Mouse (Mus musculus) stomach, embryonic 14.5 days (tissue): ENCODE data around the gene Foxq1. TPM values are rescaled to one million over a fixed set of nuclear protein-coding genes. Genes with fewer than 3 reads are reported as not detected.

Experiments
- ATAC-seq: fragments of 200-750 bp; cut with Nextera tagmentation; 2 replicates; pipeline ENCODE4 v1.8.0; 2017; ENCODE audit warnings: low read depth, moderate TSS enrichment; ENCODE audit not compliant: insufficient number of reproducible peaks, insufficient read depth, low FRiP score
- H3K27ac ChIP-seq: fragments of 300-500 bp; sonication (generic); 2 replicates; pipeline ENCODE4 v1.5.1; 2014; ENCODE audit warnings: mild to moderate bottlenecking, low read length, moderate library complexity, mixed read lengths
- H3K27me3 ChIP-seq: fragments of 300-500 bp; sonication (generic); 2 replicates; pipeline ENCODE4 v1.6.1; 2014; ENCODE audit warnings: low read length, control low read depth, mixed read lengths; ENCODE audit not compliant: control insufficient read depth, insufficient read depth
- H3K36me3 ChIP-seq: fragments of 300-500 bp; sonication (generic); 2 replicates; pipeline ENCODE4 v1.6.1; 2014; ENCODE audit warnings: mild to moderate bottlenecking, control low read depth, low read length, moderate library complexity, mixed read lengths; ENCODE audit not compliant: control insufficient read depth, insufficient read depth
- H3K4me1 ChIP-seq: fragments of 300-500 bp; sonication (generic); 2 replicates; pipeline ENCODE4 v1.6.1; 2014; ENCODE audit warnings: low read length, control low read depth, mixed read lengths; ENCODE audit not compliant: control insufficient read depth, insufficient read depth
- H3K4me2 ChIP-seq: fragments of 300-500 bp; sonication (generic); replicated peaks from 2 replicates; pipeline ENCODE4 v1.6.1; 2014; ENCODE audit warnings: low read depth, low read length, control low read depth
- H3K4me3 ChIP-seq: fragments of 300-500 bp; sonication (generic); 2 replicates; pipeline ENCODE4 v1.5.1; 2014; ENCODE audit warnings: low read depth, low read length, control low read depth
- H3K9ac ChIP-seq: fragments of 300-500 bp; sonication (generic); replicated peaks from 2 replicates; pipeline ENCODE4 v1.6.1; 2014; ENCODE audit warnings: low read depth, mild to moderate bottlenecking, control low read depth, low read length, moderate library complexity, mixed read lengths
- H3K9me3 ChIP-seq: fragments of 300-500 bp; sonication (generic); 2 replicates; pipeline ENCODE4 v1.6.1; 2016; ENCODE audit warnings: low read depth, low read length, control low read depth; ENCODE audit not compliant: control insufficient read depth
- WGBS: fragments of 180-500 bp; shearing (Covaris S2); extraction: QIAGEN DNeasy Blood & Tissue Kit; methylation state at CpG from one replicate; pipeline ENCODE4 v1.1.7; 2014; 5-methylcytosine and 5-hydroxymethylcytosine counted together
- polyA plus RNA-seq: library from polyadenylated mRNA; unstranded; fragments of >200 nt; fragmentation: Nextera tagmentation; extraction: Ambion mirVana; gene quantifications from 2 replicates; pipeline ENCODE4 v1.2.1, GENCODE M21; 2014

Gene Foxq1
- polyA plus RNA-seq, 1 experiment from 2014 or later, result 16.7 TPM

DNA sequence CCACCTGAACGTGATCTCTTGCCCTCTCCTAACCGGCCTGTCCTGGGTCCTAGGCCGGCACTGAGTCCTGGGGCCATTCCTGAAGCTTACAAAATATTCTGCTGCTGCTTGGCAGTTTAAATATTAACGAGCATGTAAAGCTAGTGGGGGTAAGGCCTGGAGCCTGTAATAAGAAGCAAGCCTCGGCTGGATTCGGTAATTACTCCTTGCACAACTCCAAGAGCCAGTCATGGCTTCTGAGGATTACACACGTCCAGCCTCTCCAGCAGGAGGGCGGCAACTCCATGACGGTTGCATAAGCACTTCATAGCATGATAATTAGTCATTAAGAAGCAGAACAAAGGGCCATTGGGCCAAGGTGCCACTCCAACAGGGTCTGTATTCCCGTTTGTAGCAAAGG is 22.5 kb downstream of the Foxq1 start:
- Histone ChIP-seq H3K27me3 (no peaks in the 10 kb centered on the region), H3K36me3 (no peaks in the 10 kb centered on the region), H3K27ac (peak overlapping the region; percentile 52; the same call in 1 of the 2 replicates), H3K4me1 (no peaks in the 10 kb centered on the region), H3K4me2 (no peak overlapping the region), H3K4me3 (no peak overlapping the region), H3K9ac (no peak overlapping the region), H3K9me3 (no peaks in the 10 kb centered on the region)
- peak; percentile 31; the same call in 1 of the 2 replicates for ATAC-seq
- WGBS, result 58% methylated on average over 10 of the region's 10 CpGs

DNA sequence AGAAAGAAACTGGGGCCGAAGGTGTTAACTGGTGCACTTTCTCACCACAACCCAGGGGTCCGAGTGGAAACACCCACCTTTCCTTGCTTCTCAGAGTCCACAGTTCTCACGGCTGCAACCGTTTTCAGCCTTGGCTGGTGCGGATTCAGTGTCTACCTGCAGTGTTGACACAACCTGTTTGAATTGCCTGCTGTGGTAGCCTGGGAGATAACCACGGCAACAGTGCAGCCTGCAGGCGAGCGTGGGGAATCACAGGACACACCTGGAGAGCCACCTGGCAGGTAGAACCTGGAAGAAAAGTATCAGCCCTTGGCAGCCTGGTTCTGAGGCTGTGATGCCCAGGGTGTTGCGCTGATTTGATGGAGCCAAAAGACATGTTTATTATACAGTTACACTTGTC is 23.9 kb downstream of the Foxq1 start:
- H3K9ac ChIP-seq, result no peak overlapping the region
- no peak overlapping the region for H3K27ac ChIP-seq
- no peaks in the 10 kb centered on the region for H3K9me3 ChIP-seq
- no peak overlapping the region for H3K4me3 ChIP-seq
- 53% methylated on average over 9 of the region's 9 CpGs for WGBS
- no peaks in the 10 kb centered on the region for H3K4me1 ChIP-seq
- H3K27me3 ChIP-seq, result no peaks in the 10 kb centered on the region
- H3K4me2 ChIP-seq, result no peak overlapping the region
- no peaks in the 10 kb centered on the region for H3K36me3 ChIP-seq
- ATAC-seq, result peak; percentile 84

DNA sequence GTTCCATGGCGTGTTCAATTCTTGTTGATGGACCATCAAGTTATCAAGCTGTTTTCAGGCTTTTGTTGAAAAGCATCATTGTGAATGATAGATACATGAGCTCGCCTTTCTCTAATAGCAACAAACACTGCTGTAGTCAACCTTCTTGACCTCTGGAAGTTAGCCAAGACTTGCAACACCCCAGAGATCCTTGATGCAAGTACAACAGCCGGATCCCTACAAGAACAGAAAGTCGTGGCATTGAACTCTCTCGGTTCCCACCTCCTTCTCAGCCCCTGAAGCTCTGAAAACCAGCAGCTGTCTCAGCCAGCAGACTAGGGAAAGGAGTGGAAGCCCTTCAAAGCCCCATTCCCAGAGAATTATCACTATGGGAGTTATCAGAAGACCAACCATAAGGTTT is 31.4 kb downstream of the Foxq1 start:
- no peak overlapping the region for H3K4me2 ChIP-seq
- 59% methylated on average over 5 of the region's 5 CpGs for WGBS
- no peaks in the 10 kb centered on the region; the same call in 1 of the 2 replicates for H3K9me3 ChIP-seq
- ATAC-seq, result no peak
- H3K36me3 ChIP-seq, result no peaks in the 10 kb centered on the region
- H3K9ac ChIP-seq, result no peak overlapping the region
- no peaks in the 10 kb centered on the region for H3K27me3 ChIP-seq
- H3K27ac ChIP-seq, result no peak overlapping the region
- no peaks in the 10 kb centered on the region for H3K4me1 ChIP-seq
- no peak overlapping the region for H3K4me3 ChIP-seq

DNA sequence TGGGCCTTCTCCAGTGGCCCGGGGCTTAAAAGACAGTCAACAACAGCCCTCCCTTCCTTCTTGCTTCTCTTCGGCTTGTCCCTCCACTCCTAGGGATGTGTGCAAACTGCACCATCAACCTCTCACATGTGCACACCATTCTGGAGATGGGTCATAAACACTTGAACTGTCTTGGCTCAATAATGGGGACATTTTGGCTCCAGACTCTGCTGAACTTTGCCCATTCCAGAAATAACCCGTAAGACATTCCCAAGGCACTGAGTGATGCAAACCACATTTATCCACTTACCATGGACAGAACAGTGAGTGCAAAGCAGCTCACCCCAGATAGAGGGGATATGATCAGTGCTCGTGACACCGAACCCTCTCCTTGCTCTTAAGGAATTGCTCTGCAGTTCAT is 43.6 kb downstream of the Foxq1 start:
- H3K4me3 ChIP-seq, result no peak overlapping the region
- ATAC-seq, result no peak
- WGBS, result 78% methylated on average over 5 of the region's 5 CpGs

DNA sequence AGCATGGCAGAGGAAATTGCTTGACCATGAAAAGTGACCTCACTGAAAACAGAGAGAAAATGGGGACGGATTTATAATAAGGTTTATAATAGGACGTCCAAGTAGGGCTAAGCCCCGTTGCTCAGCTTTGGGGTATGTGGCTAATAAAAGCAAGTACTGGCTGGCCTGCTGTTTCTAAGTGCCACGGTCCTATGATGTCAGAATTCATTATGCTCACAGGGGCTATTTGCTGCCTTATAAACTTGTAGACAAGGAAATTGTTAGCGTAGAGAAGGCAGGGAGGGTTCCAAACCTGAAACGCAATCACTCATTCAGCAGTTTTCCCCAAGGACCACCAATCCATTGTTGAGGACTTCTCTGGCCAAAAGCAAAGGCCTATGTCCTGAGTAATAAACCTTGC is 48.0 kb downstream of the Foxq1 start:
- H3K4me1 ChIP-seq, result no peaks in the 10 kb centered on the region
- H3K27me3 ChIP-seq, result no peaks in the 10 kb centered on the region
- H3K4me3 ChIP-seq, result no peak overlapping the region
- no peak overlapping the region for H3K9ac ChIP-seq
- H3K4me2 ChIP-seq, result no peak overlapping the region
- no peaks in the 10 kb centered on the region for H3K36me3 ChIP-seq
- ATAC-seq, result no peak
- H3K27ac ChIP-seq, result no peak overlapping the region
- H3K9me3 ChIP-seq, result no peaks in the 10 kb centered on the region
- 84% methylated on average over 6 of the region's 6 CpGs for WGBS

More for the DNA sequence above, 43.6 kb downstream of the Foxq1 start:
- H3K27me3 ChIP-seq, result no peaks in the 10 kb centered on the region
- H3K4me1 ChIP-seq, result no peaks in the 10 kb centered on the region
- H3K27ac ChIP-seq, result no peak overlapping the region
- H3K4me2 ChIP-seq, result no peak overlapping the region
- H3K36me3 ChIP-seq, result no peaks in the 10 kb centered on the region
- H3K9ac ChIP-seq, result no peak overlapping the region
- H3K9me3 ChIP-seq, result no peaks in the 10 kb centered on the region

Other genes starting within 250 kb of the Foxq1 start
- not detected in 2 replicates for gene A530084C06Rik, start 3.2 kb downstream of the Foxq1 start, polyA plus RNA-seq
- gene Foxf2, start 69.7 kb downstream of the Foxq1 start, polyA plus RNA-seq, result 21.3 and 21.9 TPM in 2 replicates